Mouse (Mus musculus) lung, postnatal 25 days (tissue): ENCODE measurements at regions not wholly inside any gene's neighbourhood (a gene's known extent, or its start where the extent isn't known, plus 50 kb on each side); places are given as distances from the start of the nearest gene placed in this dataset.
A peak's percentile ranks its signal among the peaks of the same experiment; 100 is the strongest.
"Not testable (repeated sequence)": the region's sequence is repeated elsewhere in the genome, so short reads cannot be mapped to it uniquely, and the experiment has no call there.

ENCODE experiments used
- DNase-seq: peaks from one replicate; pipeline ENCODE4 v3.0.0; 2022; ENCODE audit warnings: low spot score

DNA sequence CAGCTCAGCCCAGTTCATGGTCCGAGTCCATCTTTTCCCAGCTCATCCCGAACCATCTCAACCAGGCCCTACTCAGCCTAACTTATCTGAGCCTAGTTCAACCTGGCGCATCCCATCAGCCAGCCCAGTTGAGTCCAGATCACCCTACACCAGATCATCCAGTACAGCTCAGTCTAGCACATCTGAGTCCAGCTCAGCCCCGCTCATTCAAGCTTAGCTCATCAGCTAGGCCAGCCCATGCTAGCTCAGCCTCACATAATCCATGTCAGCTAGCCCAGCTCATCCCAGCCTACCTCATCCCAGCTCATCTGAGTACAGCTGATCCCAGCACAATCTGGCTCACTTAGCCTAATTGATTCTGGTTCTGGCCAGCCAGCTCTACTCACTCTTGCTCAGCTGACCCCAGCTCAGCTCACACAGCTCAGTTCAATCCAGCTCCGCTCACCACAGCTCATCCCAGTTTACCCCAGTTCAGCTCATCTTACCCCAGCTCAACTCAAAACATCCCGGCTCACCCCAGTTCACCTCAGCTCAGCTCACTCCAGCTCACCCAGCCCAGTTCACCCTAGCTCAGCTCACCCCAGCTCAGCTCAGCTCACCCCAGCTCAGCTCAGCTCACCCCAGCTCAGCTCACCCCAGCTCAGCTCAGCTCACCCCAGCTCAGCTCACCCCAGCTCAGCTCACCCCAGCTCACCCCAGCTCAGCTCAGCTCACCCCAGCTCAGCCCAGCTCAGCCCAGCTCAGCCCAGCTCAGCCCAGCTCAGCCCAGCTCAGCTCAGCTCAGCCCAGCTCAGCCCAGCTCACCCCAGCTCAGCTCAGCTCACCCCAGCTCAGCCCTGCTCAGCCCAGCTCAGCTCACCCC, 65.3 kb upstream of the Adam6b start:
- no peak for DNase-seq

DNA sequence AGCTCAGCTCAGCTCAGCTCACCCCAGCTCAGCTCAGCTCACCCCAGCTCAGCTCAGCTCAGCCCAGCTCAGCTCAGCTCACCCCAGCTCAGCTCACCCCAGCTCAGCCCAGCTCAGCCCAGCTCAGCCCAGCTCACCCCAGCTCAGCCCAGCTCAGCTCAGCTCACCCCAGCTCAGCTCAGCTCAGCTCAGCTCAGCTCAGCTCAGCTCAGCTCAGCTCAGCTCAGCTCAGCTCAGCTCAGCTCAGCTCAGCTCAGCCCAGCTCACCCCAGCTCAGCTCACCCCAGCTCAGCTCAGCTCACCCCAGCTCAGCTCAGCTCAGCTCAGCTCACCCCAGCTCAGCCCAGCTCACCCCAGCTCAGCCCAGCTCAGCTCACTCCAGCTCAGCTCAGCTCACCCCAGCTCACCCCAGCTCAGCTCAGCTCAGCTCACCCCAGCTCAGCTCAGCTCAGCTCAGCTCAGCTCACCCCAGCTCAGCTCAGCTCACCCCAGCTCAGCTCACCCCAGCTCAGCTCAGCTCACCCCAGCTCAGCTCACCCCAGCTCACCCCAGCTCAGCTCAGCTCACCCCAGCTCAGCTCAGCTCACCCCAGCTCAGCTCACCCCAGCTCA, 64.6 kb upstream of the Adam6b start:
- DNase-seq = not testable (repeated sequence)

DNA sequence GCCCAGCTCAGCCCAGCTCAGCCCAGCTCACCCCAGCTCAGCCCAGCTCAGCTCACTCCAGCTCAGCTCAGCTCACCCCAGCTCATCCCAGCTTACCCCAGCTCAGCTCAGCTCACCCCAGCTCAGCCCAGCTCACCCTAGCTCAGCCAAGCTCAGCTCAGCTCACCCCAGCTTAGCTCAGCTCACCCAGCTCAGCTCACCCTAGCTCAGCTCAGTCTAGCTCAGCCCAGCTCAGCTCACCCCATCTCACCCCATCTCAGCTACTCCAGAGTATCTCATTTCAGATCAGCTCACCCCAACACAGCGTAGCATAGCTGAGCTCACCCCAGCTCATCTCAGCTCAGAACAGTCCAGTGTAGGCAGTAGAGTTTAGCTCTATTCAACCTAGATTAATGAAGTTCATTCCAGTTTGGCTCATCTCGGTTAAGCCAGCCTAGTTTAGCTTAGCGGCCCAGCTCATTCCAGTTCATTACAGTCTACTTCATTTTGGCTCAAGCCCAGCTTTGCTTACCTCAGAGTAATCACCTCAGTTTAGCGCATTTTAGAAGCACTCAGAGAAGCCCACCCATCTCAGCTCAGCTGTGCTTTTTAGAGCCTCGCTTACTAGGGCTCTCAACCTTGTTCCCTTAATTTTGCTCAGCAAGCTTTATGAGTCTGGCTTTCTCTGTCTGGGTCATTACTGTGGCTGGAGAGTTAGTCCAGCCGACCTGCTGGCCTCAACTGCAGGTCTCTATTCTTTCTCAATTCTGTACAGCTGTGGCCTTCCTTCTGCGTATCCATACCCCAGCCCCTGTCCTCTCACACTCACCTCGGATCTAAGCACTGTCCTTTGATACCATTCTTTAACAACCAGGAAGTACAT, 63.9 kb upstream of the Adam6b start:
- DNase-seq = no peak

DNA sequence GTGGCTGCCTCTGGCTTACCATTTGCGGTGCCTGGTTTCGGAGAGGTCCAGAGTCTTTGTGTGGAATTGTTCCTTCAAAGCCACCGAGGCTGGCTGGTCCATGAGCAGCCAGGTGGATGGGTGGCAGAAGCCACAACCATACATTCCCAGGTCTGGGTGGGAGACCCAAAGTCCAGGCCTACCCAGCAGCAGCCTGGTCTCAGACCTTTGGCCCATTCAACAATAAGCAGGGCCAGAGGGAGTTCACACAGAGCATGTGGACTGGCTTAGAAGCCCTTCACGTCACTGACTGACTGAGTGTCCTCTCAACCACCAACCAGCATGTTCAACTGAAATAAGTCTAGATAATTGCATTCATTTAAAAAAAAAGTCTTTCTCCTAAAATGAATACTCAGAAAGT, 62.7 kb upstream of the Adam6b start:
- no peak for DNase-seq

DNA sequence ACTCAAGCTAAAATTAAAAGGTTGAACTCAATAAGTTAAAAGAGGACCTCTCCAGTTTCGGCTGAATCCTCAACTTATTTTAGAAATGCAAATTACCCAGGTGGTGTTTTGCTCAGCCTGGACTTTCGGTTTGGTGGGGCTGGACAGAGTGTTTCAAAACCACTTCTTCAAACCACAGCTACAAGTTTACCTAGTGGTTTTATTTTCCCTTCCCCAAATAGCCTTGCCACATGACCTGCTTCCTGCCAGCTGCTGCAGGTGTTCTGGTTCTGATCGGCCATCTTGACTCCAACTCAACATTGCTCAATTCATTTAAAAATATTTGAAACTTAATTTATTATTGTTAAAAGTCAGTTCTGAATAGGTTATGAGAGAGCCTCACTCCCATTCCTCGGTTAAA, 62.0 kb upstream of the Adam6b start:
- peak; percentile 64 for DNase-seq

DNA sequence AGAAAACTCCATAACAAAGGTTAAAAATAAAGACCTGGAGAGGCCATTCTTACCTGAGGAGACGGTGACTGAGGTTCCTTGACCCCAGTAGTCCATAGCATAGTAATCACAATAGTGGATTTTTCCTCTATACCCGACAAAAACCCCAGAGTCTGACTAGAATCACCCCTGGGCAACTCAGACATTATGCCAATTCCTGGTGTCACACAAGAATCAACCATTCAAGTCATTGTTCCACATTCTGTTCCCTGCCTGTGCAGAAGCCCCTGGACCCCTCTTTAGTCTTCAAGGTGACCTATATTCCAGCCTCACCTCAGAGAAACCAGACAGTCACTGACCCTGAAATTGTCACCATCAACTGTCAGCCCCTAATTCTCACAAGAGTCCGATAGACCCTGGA, 60.9 kb upstream of the Adam6b start:
- no peak for DNase-seq

DNA sequence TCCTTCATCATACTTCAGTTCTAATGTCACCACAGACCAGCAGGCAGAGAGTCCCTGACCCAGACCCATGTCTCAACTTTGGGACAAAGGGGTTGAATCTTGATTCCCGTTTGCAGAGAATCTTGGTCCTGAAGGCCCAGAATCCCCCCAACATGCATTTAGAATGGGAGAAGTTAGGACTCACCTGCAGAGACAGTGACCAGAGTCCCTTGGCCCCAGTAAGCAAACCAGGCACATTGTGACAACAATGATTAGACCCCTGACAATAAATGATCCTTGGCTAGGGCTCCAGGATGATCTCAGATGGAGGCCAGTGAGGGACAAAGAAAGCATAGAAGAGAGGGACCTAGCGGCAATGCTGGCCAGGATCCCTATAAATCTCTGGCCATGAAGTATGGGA, 60.4 kb upstream of the Adam6b start:
- DNase-seq = no peak

DNA sequence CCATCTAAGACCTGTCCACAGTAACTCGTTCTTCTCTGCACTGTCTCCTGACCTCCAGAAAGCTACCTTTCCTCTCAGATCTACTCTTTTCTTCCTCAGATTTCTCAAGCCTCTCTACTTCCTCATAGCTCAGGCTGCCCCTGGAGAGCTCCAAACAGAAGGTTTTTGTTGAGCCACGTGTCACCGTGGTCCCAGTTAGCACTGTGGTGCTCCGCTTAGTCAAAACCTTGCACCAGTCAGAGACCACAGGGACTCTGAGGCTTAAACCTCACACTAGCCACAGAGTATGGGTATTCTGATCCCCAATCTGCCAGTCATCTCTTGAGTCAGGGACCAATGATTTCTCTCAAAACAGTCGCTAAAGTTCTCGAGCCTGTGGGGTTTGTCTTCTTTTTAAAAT, 59.0 kb upstream of the Adam6b start:
- DNase-seq = no peak
